Mouse (Mus musculus) heart, adult 2 months (tissue): ENCODE measurements at regions not wholly inside any gene's neighbourhood (a gene's known extent, or its start where the extent isn't known, plus 50 kb on each side); places are given as distances from the start of the nearest gene placed in this dataset.

Experiments
- DNase-seq, 2 experiments: peaks; one replicate each; pipeline ENCODE4 v3.0.0; 2021
- H3K27ac ChIP-seq: fragments of 200-600 bp; 2 replicates; pipeline ENCODE4 v1.8.1; 2022
- H3K27me3 ChIP-seq: fragments of 200-500 bp; 2 replicates; pipeline ENCODE4 v1.6.1; 2012; ENCODE audit warnings: mild to moderate bottlenecking, low read length, inconsistent platforms, mixed read lengths; ENCODE audit not compliant: control insufficient read depth, insufficient read depth
- H3K36me3 ChIP-seq: fragments of 200-500 bp; 2 replicates; pipeline ENCODE4 v1.6.1; 2012; ENCODE audit warnings: low read length, inconsistent platforms; ENCODE audit not compliant: control insufficient read depth, insufficient read depth
- H3K4me1 ChIP-seq: fragments of 200-500 bp; 2 replicates; pipeline ENCODE4 v1.6.1; 2011; ENCODE audit warnings: low read length; ENCODE audit not compliant: control insufficient read depth, insufficient read depth
- H3K4me3 ChIP-seq: fragments of 200-600 bp; 2 replicates; pipeline ENCODE4 v1.8.1; 2022
- H3K79me2 ChIP-seq: fragments of 200-500 bp; replicated peaks from 2 replicates; pipeline ENCODE4 v1.6.1; 2012; ENCODE audit warnings: mild to moderate bottlenecking, inconsistent platforms, low read length, moderate library complexity, mixed read lengths; ENCODE audit not compliant: control insufficient read depth, insufficient read depth
- H3K9ac ChIP-seq: fragments of 200-500 bp; 2 replicates; pipeline ENCODE4 v1.6.1; 2012; ENCODE audit warnings: low read depth, mild to moderate bottlenecking, control low read depth, inconsistent platforms, low read length, mixed read lengths
- CTCF ChIP-seq: fragments of 200-600 bp; IDR thresholded peaks from 2 replicates; pipeline ENCODE4 v1.8.1; 2022; ENCODE audit warnings: antibody characterized with exemption, mild to moderate bottlenecking, moderate library complexity
- EP300 ChIP-seq: fragments of 200-500 bp; IDR thresholded peaks from 2 replicates; pipeline ENCODE4 v1.6.1; 2011; ENCODE audit warnings: low read depth, low read length, control low read depth; ENCODE audit not compliant: insufficient read depth
- POLR2A ChIP-seq: fragments of 200-500 bp; IDR thresholded peaks from 2 replicates; pipeline ENCODE4 v1.6.1; 2011; ENCODE audit warnings: mild to moderate bottlenecking, low read depth, low read length, control low read depth; ENCODE audit not compliant: insufficient read depth
- WGBS: fragments of 180-500 bp; shearing (Covaris S2); methylation state at CpG from one replicate; pipeline ENCODE4 v1.1.7; 2018; 5-methylcytosine and 5-hydroxymethylcytosine counted together
- intact Hi-C: fragments of 180-260 bp; cut with DNase I; formaldehyde crosslinking; loops from one replicate; pipeline ENCODE4 v1.15.1; 2025

DNA sequence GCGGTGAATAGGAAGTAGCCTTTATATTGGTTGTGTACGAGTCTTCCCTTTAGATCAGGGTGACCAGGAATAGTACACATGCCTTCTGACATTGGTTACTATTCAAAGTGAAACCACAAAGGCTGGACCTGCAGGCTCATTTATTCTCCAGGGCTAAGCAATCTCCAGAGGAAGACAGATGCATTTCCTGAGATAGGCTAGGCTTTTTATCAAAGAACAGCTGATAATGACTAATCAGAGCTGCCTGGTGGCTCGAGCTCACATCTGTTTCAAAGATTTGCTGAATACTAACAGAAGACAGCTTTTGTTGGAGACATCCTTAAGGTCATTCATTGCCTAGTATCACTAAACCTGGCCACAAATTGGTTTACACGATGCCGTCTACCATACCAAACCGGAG is 838.1 kb downstream of the Epha4 start:
- intact Hi-C loops = no loop called here
- no peaks in the 10 kb centered on the region for H3K79me2 ChIP-seq
- H3K4me1 ChIP-seq = no peaks in the 10 kb centered on the region
- no peak for DNase-seq
- H3K27me3 ChIP-seq = no peaks in the 10 kb centered on the region
- no peak for TF ChIP-seq CTCF
- H3K36me3 ChIP-seq = no peaks in the 10 kb centered on the region
- no peak overlapping the region for H3K27ac ChIP-seq
- H3K4me3 ChIP-seq = no peak overlapping the region
- no peak overlapping the region for H3K9ac ChIP-seq
- WGBS = 33% methylated on average over 6 of the region's 6 CpGs

DNA sequence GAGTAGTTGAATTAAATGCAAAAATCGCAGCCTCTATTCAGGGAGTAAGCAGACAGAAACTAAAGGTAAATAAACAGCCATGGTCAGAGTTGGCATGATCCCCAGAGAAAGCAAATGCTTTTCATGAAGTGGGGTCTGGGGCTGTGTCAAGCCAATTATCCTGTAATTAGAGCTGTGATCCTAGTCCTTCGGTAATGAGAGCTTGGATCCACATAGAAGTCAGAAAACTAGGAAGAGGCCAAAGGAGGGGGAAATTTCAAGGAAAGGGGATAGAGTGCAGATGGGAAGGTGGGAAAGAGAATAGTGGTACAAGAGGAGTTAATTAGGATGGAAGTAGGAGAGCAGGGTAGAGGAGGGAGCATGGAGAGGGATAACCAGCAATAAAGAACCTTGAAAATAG is 809.3 kb downstream of the Epha4 start:
- 81% methylated on average over 2 of the region's 2 CpGs for WGBS

DNA sequence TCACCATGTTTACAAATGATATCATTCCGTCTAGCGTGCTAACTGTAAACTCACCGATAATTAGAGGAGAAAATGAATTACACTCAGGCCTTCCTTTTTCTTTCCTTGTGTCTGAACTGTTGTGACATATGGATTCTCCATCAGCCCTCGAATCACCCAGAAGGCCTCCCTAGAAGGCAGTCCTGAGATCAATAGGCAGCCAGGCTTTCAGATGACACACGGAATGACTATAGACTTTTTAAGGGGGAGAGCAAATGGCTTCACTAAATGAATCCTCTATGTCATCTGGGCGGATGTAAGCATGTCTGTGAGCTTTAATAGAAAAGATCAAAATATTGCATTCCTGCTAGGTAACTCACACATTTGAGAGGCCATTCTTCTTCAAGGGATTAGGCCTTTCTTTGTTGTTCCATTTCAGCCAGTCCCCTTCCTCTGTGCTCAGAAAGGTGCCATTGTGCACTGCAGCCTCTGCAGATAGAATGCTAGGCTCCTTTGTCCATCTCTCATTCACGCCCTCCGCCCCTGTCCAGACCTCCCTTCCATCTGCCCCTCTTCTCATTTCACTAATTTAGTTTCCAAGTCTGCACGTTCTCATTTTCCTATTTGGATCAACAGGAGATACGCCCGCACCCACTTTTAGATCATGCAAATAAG is 797.1 kb downstream of the Epha4 start:
- H3K27ac ChIP-seq = no peak overlapping the region
- H3K27me3 ChIP-seq = no peaks in the 10 kb centered on the region
- H3K4me1 ChIP-seq = no peaks in the 10 kb centered on the region
- no peaks in the 10 kb centered on the region for H3K36me3 ChIP-seq
- TF ChIP-seq CTCF (no peak), EP300 (no peak), POLR2A (no peak)
- DNase-seq = no peak
- WGBS = 89% methylated on average over 11 of the region's 11 CpGs
- intact Hi-C loops = no loop called here
- no peak overlapping the region for H3K4me3 ChIP-seq
- no peak overlapping the region for H3K9ac ChIP-seq
- no peaks in the 10 kb centered on the region for H3K79me2 ChIP-seq

More for the DNA sequence above, 809.3 kb downstream of the Epha4 start:
- Histone ChIP-seq H3K27me3 (no peaks in the 10 kb centered on the region), H3K79me2 (no peaks in the 10 kb centered on the region), H3K9ac (no peak overlapping the region), H3K4me1 (no peaks in the 10 kb centered on the region), H3K27ac (no peak overlapping the region), H3K4me3 (no peak overlapping the region), H3K36me3 (no peaks in the 10 kb centered on the region)
- TF ChIP-seq POLR2A (no peak), EP300 (no peak)
- no peak for DNase-seq
- intact Hi-C loops = no loop called here

DNA sequence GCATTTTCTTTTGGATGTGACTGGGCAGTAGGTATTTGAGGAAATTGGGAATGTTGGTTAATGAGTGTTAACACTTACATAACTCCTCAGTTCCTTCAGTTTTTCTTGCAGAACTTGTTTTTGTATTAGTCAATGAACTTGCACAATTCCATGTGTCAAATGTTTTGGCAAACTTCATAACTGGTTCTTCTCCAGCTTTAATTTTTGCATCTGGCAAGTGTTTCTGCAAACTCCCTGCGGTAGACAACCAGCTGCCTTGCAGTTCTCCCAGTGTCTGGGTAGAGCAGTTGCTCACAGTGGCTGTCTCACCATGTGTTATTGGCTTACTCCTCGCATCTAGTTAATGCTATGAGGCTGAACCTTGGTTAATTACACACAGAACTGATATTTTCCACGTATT is 790.4 kb downstream of the Epha4 start:
- Histone ChIP-seq H3K4me1 (peaks cover 2% of the 10 kb centered on the region), H3K79me2 (no peaks in the 10 kb centered on the region; the same call in 1 of the 2 replicates), H3K36me3 (peaks cover 7% of the 10 kb centered on the region), H3K9ac (no peak overlapping the region), H3K27ac (0 out of 2 replicates have a peak overlapping the region, but pooled peaks have one; percentile 16), H3K4me3 (no peak overlapping the region), H3K27me3 (no peaks in the 10 kb centered on the region)
- DNase-seq = peak in 1 of 2 experiments; percentile 44
- WGBS = 53% methylated on average over 3 of the region's 3 CpGs
- TF ChIP-seq CTCF (no peak), POLR2A (no peak), EP300 (no peak)
- intact Hi-C loops = no loop called here

DNA sequence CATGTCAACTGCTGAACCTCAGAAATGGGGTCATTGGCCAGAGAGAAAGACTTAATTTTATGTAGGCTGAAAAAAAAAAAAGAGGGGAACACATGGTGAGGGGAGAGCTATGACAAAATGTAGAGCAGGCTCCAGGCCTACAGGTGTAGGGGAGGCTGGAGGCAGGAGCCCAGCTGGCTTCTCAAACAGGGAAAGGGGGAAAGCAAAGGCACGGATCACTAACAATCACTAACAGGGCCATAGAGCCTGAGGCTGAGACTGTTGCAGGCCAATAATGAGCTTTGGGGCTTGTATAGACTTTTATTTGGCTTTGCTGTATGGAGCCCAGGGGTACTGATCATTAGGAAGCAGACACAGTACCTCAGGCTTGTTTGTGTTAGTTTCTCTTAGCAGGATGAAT is 777.9 kb downstream of the Epha4 start:
- Histone ChIP-seq H3K36me3 (no peaks in the 10 kb centered on the region), H3K9ac (no peak overlapping the region), H3K4me1 (no peaks in the 10 kb centered on the region), H3K27ac (no peak overlapping the region), H3K79me2 (no peaks in the 10 kb centered on the region), H3K27me3 (no peaks in the 10 kb centered on the region), H3K4me3 (no peak overlapping the region)
- WGBS = 84% methylated on average over 1 of the region's 1 CpGs
- no peak for DNase-seq
- no peak for TF ChIP-seq POLR2A
- no peak for TF ChIP-seq CTCF
- TF ChIP-seq EP300 = no peak
- intact Hi-C loops = no loop called here

DNA sequence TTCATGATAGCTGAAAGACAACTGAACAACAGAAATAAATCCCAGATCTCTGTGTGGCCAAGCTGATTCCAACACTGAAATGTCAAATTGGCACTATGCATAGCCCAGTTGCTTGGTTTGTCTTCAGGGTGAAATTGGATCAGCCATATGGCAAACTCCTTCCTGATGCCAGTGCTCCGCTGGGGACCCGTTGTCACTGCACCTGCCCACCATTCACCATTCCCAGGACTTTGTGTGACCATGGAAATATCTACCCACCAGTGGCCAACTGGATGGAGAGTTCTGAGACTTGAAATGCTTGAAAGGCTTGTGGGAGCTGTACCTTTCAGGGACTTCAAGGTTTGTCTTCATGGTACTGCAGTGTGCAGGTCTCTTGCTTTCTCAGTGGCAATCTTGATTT is 777.2 kb downstream of the Epha4 start:
- Histone ChIP-seq H3K9ac (no peak overlapping the region), H3K36me3 (no peaks in the 10 kb centered on the region), H3K4me3 (no peak overlapping the region), H3K4me1 (no peaks in the 10 kb centered on the region), H3K79me2 (no peaks in the 10 kb centered on the region), H3K27ac (no peak overlapping the region), H3K27me3 (no peaks in the 10 kb centered on the region)
- intact Hi-C loops = no loop called here
- 86% methylated on average over 2 of the region's 2 CpGs for WGBS
- TF ChIP-seq CTCF = no peak
- no peak for TF ChIP-seq EP300
- TF ChIP-seq POLR2A = no peak
- no peak for DNase-seq
